Mouse (Mus musculus): ENCODE data around the gene Bphl.

Bphl gene

GRCm38 (mm10) chr13:34037172-34038055 lies at the start of gene Bphl:
Bphl (plus strand) TSS chr13:34037597.
- peak; percentile 93 for DNase-seq (ENCODE audit: low spot score)

GRCm38 (mm10) chr13:33989625-33990024 lies 47.8 kb upstream of the Bphl start:
- DNase-seq (ENCODE audit: low spot score), result no peak

- DNase-seq (ENCODE audit: low spot score), result peak; percentile 83
These were observed 42.2 kb upstream of the Bphl start for GRCm38 (mm10) chr13:33995197-33995596.

- DNase-seq (ENCODE audit: low spot score), result peak; percentile 94
These were observed 35.1 kb upstream of the Bphl start, which contains the start of the genes Ripk1 and Serpinb6a for GRCm38 (mm10) chr13:34002058-34003006. Ripk1 (plus strand) TSS chr13:34002363. Serpinb6a (minus strand) TSS chr13:34002794.

- no peak for DNase-seq (ENCODE audit: low spot score)
These were observed 34.3 kb upstream of the Bphl start for GRCm38 (mm10) chr13:34003058-34003457.

- no peak for DNase-seq (ENCODE audit: low spot score)
These were observed 30.2 kb upstream of the Bphl start for GRCm38 (mm10) chr13:34007234-34007633.

- DNase-seq (ENCODE audit: low spot score), result no peak
These were observed 20.3 kb upstream of the Bphl start for GRCm38 (mm10) chr13:34016927-34017569.

- no peak for DNase-seq (ENCODE audit: low spot score)
These were observed 18.9 kb upstream of the Bphl start for GRCm38 (mm10) chr13:34018521-34018920.

GRCm38 (mm10) chr13:34021998-34022397 lies 15.4 kb upstream of the Bphl start:
- DNase-seq (ENCODE audit: low spot score), result no peak

- DNase-seq (ENCODE audit: low spot score), result no peak
These were observed 5.4 kb upstream of the Bphl start for GRCm38 (mm10) chr13:34032041-34032440.

GRCm38 (mm10) chr13:34035424-34035823 lies 2.0 kb upstream of the Bphl start:
- DNase-seq (ENCODE audit: low spot score), result no peak

- no peak for DNase-seq (ENCODE audit: low spot score)
These were observed 671 bp upstream of the Bphl start for GRCm38 (mm10) chr13:34036726-34037125.

- no peak for DNase-seq (ENCODE audit: low spot score)
These were observed 647 bp downstream of the Bphl start for GRCm38 (mm10) chr13:34038056-34038432.

- no peak for DNase-seq (ENCODE audit: low spot score)
These were observed 1.5 kb downstream of the Bphl start for GRCm38 (mm10) chr13:34038901-34039341.

- DNase-seq (ENCODE audit: low spot score), result no peak
These were observed 2.7 kb downstream of the Bphl start for GRCm38 (mm10) chr13:34040091-34040490.

GRCm38 (mm10) chr13:34043716-34044393 lies 6.5 kb downstream of the Bphl start:
- no peak for DNase-seq (ENCODE audit: low spot score)

- peak; percentile 28 for DNase-seq (ENCODE audit: low spot score)
These were observed 8.3 kb downstream of the Bphl start for GRCm38 (mm10) chr13:34045511-34046249.

- peak; percentile 84 for DNase-seq (ENCODE audit: low spot score)
These were observed 9.1 kb downstream of the Bphl start for GRCm38 (mm10) chr13:34046421-34047012.

- DNase-seq (ENCODE audit: low spot score), result peak; percentile 11
These were observed 10.1 kb downstream of the Bphl start for GRCm38 (mm10) chr13:34047526-34047925.

- DNase-seq (ENCODE audit: low spot score), result peak; percentile 25
These were observed 13.1 kb downstream of the Bphl start for GRCm38 (mm10) chr13:34050479-34050878.

Data from testis, postnatal 10 days (tissue).